Mouse (Mus musculus) left cerebral cortex, postnatal 10 days (tissue): ENCODE results near the gene Msl1. TPM values are rescaled to one million over a fixed set of nuclear protein-coding genes. Genes with fewer than 3 reads are reported as not detected.

Experiments used
- DNase-seq, 2 experiments: peaks; one replicate each; pipeline ENCODE4 v3.0.0; 2021 to 2022; ENCODE audit warnings: low spot score in 2 of 2, mixed read lengths in 1 of 2; ENCODE audit errors: extremely low spot score in 1 of 2
- intact Hi-C: fragments of 180-260 bp; cut with DNase I; formaldehyde crosslinking; loops from one replicate; pipeline ENCODE4 v1.15.1; 2025
- total RNA-seq, 2 experiments: library from RNA; stranded (reverse); gene quantifications; 2 replicates each; pipeline ENCODE4 v1.2.3; 2021

Msl1 gene
- total RNA-seq, 2 experiments from 2014 or later: 162 to 177 TPM

GRCm38 (mm10) chr11:98762756-98763501, 32.4 kb upstream of the Msl1 start:
- intact Hi-C loops: loop anchor here (5.0 kb wide), 1 partner anchor 46 kb away; no protein-coding TSS in a partner anchor
- peak in 1 of 2 experiments; percentile 62 for DNase-seq

- intact Hi-C loops: loop anchor here (5.0 kb wide), 1 partner anchor 46 kb away; no protein-coding TSS in a partner anchor
- DNase-seq: no peak
These were observed 31.8 kb upstream of the Msl1 start for GRCm38 (mm10) chr11:98763502-98763861.

GRCm38 (mm10) chr11:98764091-98764490, 31.2 kb upstream of the Msl1 start:
- intact Hi-C loops: loop anchor here (5.0 kb wide), 1 partner anchor 47 kb away; no protein-coding TSS in a partner anchor
- DNase-seq: peak in 1 of 2 experiments; percentile 52

- DNase-seq: no peak
- intact Hi-C loops: loop anchor here (5.0 kb wide), 1 partner anchor 47 kb away; no protein-coding TSS in a partner anchor
These were observed 30.6 kb upstream of the Msl1 start for GRCm38 (mm10) chr11:98764746-98765145.

- intact Hi-C loops: no loop called here
- DNase-seq: peak in 1 of 2 experiments; percentile 62
These were observed 29.7 kb upstream of the Msl1 start for GRCm38 (mm10) chr11:98765421-98766309.

- intact Hi-C loops: no loop called here
- DNase-seq: no peak
These were observed 29.0 kb upstream of the Msl1 start for GRCm38 (mm10) chr11:98766346-98766745.

- intact Hi-C loops: no loop called here
- peak in 1 of 2 experiments; percentile 58 for DNase-seq
These were observed 28.5 kb upstream of the Msl1 start for GRCm38 (mm10) chr11:98766816-98767215.

GRCm38 (mm10) chr11:98767276-98767675, 28.0 kb upstream of the Msl1 start:
- intact Hi-C loops: no loop called here
- peak in 1 of 2 experiments; percentile 83 for DNase-seq

GRCm38 (mm10) chr11:98767713-98768112, 27.6 kb upstream of the Msl1 start:
- peak in 1 of 2 experiments; percentile 33 for DNase-seq
- intact Hi-C loops: no loop called here

- DNase-seq: peak in 1 of 2 experiments; percentile 63
- intact Hi-C loops: no loop called here
These were observed 26.9 kb upstream of the Msl1 start for GRCm38 (mm10) chr11:98768127-98769006.

- intact Hi-C loops: no loop called here
- DNase-seq: peak in 1 of 2 experiments; percentile 40
These were observed 26.0 kb upstream of the Msl1 start for GRCm38 (mm10) chr11:98769007-98769954.

- intact Hi-C loops: no loop called here
These were observed 25.0 kb upstream of the Msl1 start for GRCm38 (mm10) chr11:98770096-98770975.

GRCm38 (mm10) chr11:98771131-98771530, 24.2 kb upstream of the Msl1 start:
- intact Hi-C loops: no loop called here
- no peak for DNase-seq

More at GRCm38 (mm10) chr11:98770096-98770975, 25.0 kb upstream of the Msl1 start:
- peak in 1 of 2 experiments; percentile 62 for DNase-seq

- peak in 1 of 2 experiments; percentile 73 for DNase-seq
- intact Hi-C loops: no loop called here
These were observed 23.3 kb upstream of the Msl1 start for GRCm38 (mm10) chr11:98771844-98772525.

GRCm38 (mm10) chr11:98772667-98773171, 22.6 kb upstream of the Msl1 start:
- intact Hi-C loops: no loop called here
- peak in 1 of 2 experiments; percentile 56 for DNase-seq
